Mouse (Mus musculus) CH12.LX (cell line): Measurements from ENCODE around the gene Tgm2. TPM values are rescaled to one million over a fixed set of nuclear protein-coding genes. Genes with fewer than 3 reads are reported as not detected.

ENCODE experiments used
- DNase-seq: peaks from one replicate; pipeline ENCODE4 v3.0.0-alpha.2; 2013; ENCODE audit errors: extremely low read depth
- H3K27ac ChIP-seq: 2 replicates; pipeline ENCODE4 v1.5.1; 2012; ENCODE audit warnings: low read depth, mild to moderate bottlenecking, control low read depth, moderate library complexity; ENCODE audit not compliant: insufficient read depth
- H3K27me3 ChIP-seq: replicated peaks from 2 replicates; pipeline ENCODE3; 2012; ENCODE audit warnings: inconsistent platforms
- H3K36me3 ChIP-seq, 2 experiments: replicated peaks in 1 of 2; 2 replicates each; pipeline versions ENCODE3 to v1.6.1; 2012; ENCODE audit warnings: inconsistent platforms in 1 of 2, low read length in 1 of 2, mild to moderate bottlenecking in 1 of 2, mixed read lengths in 1 of 2, moderate library complexity in 1 of 2; ENCODE audit not compliant: control insufficient read depth in 1 of 2, insufficient read depth in 1 of 2
- H3K4me1 ChIP-seq, 2 experiments: 2 replicates each; pipeline ENCODE4 v1.6.1; 2012; ENCODE audit warnings: inconsistent platforms in 1 of 2, moderate library complexity in 1 of 2; ENCODE audit not compliant: insufficient read depth in 2 of 2, control insufficient read depth in 1 of 2
- H3K4me2 ChIP-seq: 2 replicates; pipeline ENCODE4 v1.6.1; 2012; ENCODE audit warnings: low read depth, mild to moderate bottlenecking, control low read depth; ENCODE audit not compliant: poor library complexity, insufficient read depth, severe bottlenecking
- H3K4me3 ChIP-seq, 3 experiments: fragments of 150-350 bp in 1 of 3; sonication (generic) in 1 of 3; replicated peaks in 1 of 3; 2 replicates each; pipeline versions ENCODE3 to v1.5.1; 2011 to 2012; ENCODE audit warnings: low read depth in 2 of 3, low read length in 2 of 3, mild to moderate bottlenecking in 2 of 3, moderate library complexity in 2 of 3, control low read depth in 1 of 3, improper control_type of control experiment in 1 of 3, inconsistent platforms in 1 of 3, mixed read lengths in 1 of 3; ENCODE audit not compliant: poor library complexity in 1 of 3
- H3K79me2 ChIP-seq: replicated peaks from 2 replicates; pipeline ENCODE4 v1.6.1; 2012; ENCODE audit warnings: mild to moderate bottlenecking, moderate library complexity; ENCODE audit not compliant: control insufficient read depth, poor library complexity, insufficient read depth, severe bottlenecking; ENCODE audit errors: extremely low read depth
- H3K9ac ChIP-seq: 2 replicates; pipeline ENCODE4 v1.6.1; 2012; ENCODE audit warnings: low read depth, mild to moderate bottlenecking, control low read depth, moderate library complexity; ENCODE audit not compliant: insufficient read depth
- H3K9me3 ChIP-seq: replicated peaks from 2 replicates; pipeline ENCODE3; 2012; ENCODE audit warnings: low read length, inconsistent platforms, mixed read lengths
- BHLHE40 ChIP-seq: IDR thresholded peaks from 2 replicates; pipeline ENCODE4 v1.6.1; 2011; ENCODE audit warnings: mild to moderate bottlenecking, low read depth, low read length, improper control_type of control experiment
- CHD2 ChIP-seq: IDR thresholded peaks from 2 replicates; pipeline ENCODE4 v1.6.1; 2011; ENCODE audit warnings: low read length, improper control_type of control experiment
- CTCF ChIP-seq, 2 experiments: IDR thresholded peaks in 1 of 2; conservative IDR thresholded peaks in 1 of 2; 2 replicates each; pipeline ENCODE4 v1.5.1; 2011 to 2012; ENCODE audit warnings: low read depth in 2 of 2, low read length in 2 of 2, improper control_type of control experiment in 1 of 2, inconsistent platforms in 1 of 2, mild to moderate bottlenecking in 1 of 2, moderate library complexity in 1 of 2
- E2F4 ChIP-seq: IDR thresholded peaks from 2 replicates; pipeline ENCODE4 v1.6.1; 2011; ENCODE audit warnings: low read depth, low read length, improper control_type of control experiment; ENCODE audit not compliant: insufficient replicate concordance
- ELF1 ChIP-seq: IDR thresholded peaks from 2 replicates; pipeline ENCODE4 v1.6.1; 2014; ENCODE audit warnings: low read depth, mild to moderate bottlenecking, inconsistent platforms, low read length, improper control_type of control experiment
- EP300 ChIP-seq: IDR thresholded peaks from 2 replicates; pipeline ENCODE4 v1.6.1; 2011; ENCODE audit warnings: low read length, improper control_type of control experiment
- MAZ ChIP-seq: IDR thresholded peaks from 2 replicates; pipeline ENCODE4 v1.6.1; 2012; ENCODE audit warnings: low read depth, mild to moderate bottlenecking, inconsistent platforms, low read length, improper control_type of control experiment, moderate library complexity
- MEF2A ChIP-seq: IDR thresholded peaks from 2 replicates; pipeline ENCODE4 v1.6.1; 2014; ENCODE audit warnings: low read depth, mild to moderate bottlenecking, inconsistent platforms, low read length, improper control_type of control experiment, borderline replicate concordance
- MYC ChIP-seq: IDR thresholded peaks from 2 replicates; pipeline ENCODE4 v1.6.1; 2011; ENCODE audit warnings: low read depth, mild to moderate bottlenecking, improper control_type of control experiment, low read length
- NELFE ChIP-seq: IDR thresholded peaks from 2 replicates; pipeline ENCODE4 v1.6.1; 2011; ENCODE audit warnings: low read depth, low read length, improper control_type of control experiment
- POLR2A ChIP-seq: IDR thresholded peaks from 2 replicates; pipeline ENCODE4 v1.6.1; 2011; ENCODE audit warnings: low read depth, mild to moderate bottlenecking, improper control_type of control experiment, low read length
- POLR2AphosphoS2 ChIP-seq: IDR thresholded peaks from 2 replicates; pipeline ENCODE4 v1.6.1; 2011; ENCODE audit warnings: low read depth, low read length, improper control_type of control experiment
- RAD21 ChIP-seq: IDR thresholded peaks from 2 replicates; pipeline ENCODE4 v1.6.1; 2011; ENCODE audit warnings: low read depth, mild to moderate bottlenecking, low read length, improper control_type of control experiment, moderate library complexity
- SMC3 ChIP-seq: IDR thresholded peaks from 2 replicates; pipeline ENCODE4 v1.6.1; 2011; ENCODE audit warnings: low read depth, low read length, improper control_type of control experiment
- TBP ChIP-seq: conservative IDR thresholded peaks from 2 replicates; pipeline ENCODE4 v1.6.1; 2011; ENCODE audit warnings: low read depth, low read length, improper control_type of control experiment
- UBTF ChIP-seq: IDR thresholded peaks from 2 replicates; pipeline ENCODE4 v1.6.1; 2012; ENCODE audit warnings: low read depth, mild to moderate bottlenecking, inconsistent platforms, low read length, improper control_type of control experiment, moderate library complexity
- USF2 ChIP-seq: conservative IDR thresholded peaks from 2 replicates; pipeline ENCODE4 v1.6.1; 2011; ENCODE audit warnings: low read depth, low read length, improper control_type of control experiment
- ZKSCAN1 ChIP-seq: IDR thresholded peaks from 2 replicates; pipeline ENCODE4 v1.6.1; 2012; ENCODE audit warnings: low read depth, inconsistent platforms, low read length, improper control_type of control experiment, borderline replicate concordance
- ZMIZ1 ChIP-seq: IDR thresholded peaks from 2 replicates; pipeline ENCODE4 v1.6.1; 2012; ENCODE audit warnings: low read depth, mild to moderate bottlenecking, inconsistent platforms, low read length, improper control_type of control experiment
- dilution Hi-C: fragments of 300-500 bp; cut with MboI; formaldehyde crosslinking; loops from 2 replicates; pipeline ENCODE4 v1.14.3; 2020; ENCODE audit warnings: low sequenced_read_pairs; ENCODE audit not compliant: extremely low pct_unique_long_range_greater_than_20kb, extremely low pct_ligation_motif_present
- in situ Hi-C: fragments of 300-500 bp; cut with MboI; formaldehyde crosslinking; loops from 3 replicates; pipeline ENCODE4 v1.14.3; 2019; ENCODE audit warnings: low sequenced_read_pairs, low pct_ligation_motif_present, low pct_unique_long_range_greater_than_20kb, mixed read lengths
- polyA plus RNA-seq: library from polyadenylated mRNA; unstranded; fragments of >175 nt; gene quantifications from 2 replicates; pipeline ENCODE4 v1.2.1, GENCODE M21; 2012; ENCODE audit warnings: low read depth; ENCODE audit not compliant: insufficient read length
- total RNA-seq, 2 experiments: library from RNA; depleted of rRNA; stranded (reverse); fragments of 300-350 nt in 1 of 2; fragments of >200 nt in 1 of 2; gene quantifications; 2 replicates each; pipeline ENCODE4 v1.2.3; 2012 to 2014

The Tgm2 gene
- total and polyA plus RNA-seq, 3 experiments, result 0.08 to 0.50 (median 0.21) TPM

DNA sequence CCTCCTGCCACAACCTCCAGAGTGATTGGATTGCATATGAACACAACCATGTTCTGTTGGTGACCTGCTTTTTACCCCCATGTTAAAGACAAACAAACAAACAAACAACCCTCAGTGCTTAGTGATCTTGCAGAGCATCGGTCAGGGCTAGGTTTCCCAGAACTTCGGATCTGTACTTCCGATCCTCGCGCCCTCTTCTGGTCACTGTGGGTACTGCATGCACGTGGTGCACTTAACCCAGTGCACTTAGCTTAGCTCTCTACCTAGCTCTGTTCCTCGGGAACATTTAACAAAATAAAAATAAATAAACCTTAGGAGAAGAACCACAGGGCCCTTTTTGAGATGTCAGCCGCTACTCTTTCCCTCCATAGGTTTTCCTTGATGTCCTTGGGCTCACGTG, 34.6 kb upstream of the Tgm2 start:
- Histone ChIP-seq H3K4me1 (peaks cover under 1 to 16% of the 10 kb centered on the region in 2 experiments; a peak in 3 of 4 replicates), H3K27ac (no peak overlapping the region), H3K4me3 (no peak overlapping the region), H3K79me2 (no peaks in the 10 kb centered on the region), H3K27me3 (peaks cover 24% of the 10 kb centered on the region), H3K9me3 (peaks cover 12% of the 10 kb centered on the region), H3K4me2 (no peak overlapping the region), H3K9ac (no peak overlapping the region), H3K36me3 (no peaks in the 10 kb centered on the region)
- in situ Hi-C loops, result no loop called here
- DNase-seq, result no peak
- dilution Hi-C loops, result no loop called here
- TF ChIP-seq CHD2 (no peak), MYC (0 out of 2 replicates have a peak, but pooled peaks have one; percentile 26), POLR2AphosphoS2 (no peak), UBTF (no peak), ZKSCAN1 (no peak), POLR2A (no peak), RAD21 (peak; percentile 18), CTCF (conservative IDR thresholded peaks at IDR 0.05 in 1 of 2, IDR thresholded peaks at IDR 0.05 in 1 of 2; ENCODE audit: low read depth in 2 of 2, low read length in 2 of 2) (peak; percentile 64 to 92), SMC3 (peak; percentile 55)

DNA sequence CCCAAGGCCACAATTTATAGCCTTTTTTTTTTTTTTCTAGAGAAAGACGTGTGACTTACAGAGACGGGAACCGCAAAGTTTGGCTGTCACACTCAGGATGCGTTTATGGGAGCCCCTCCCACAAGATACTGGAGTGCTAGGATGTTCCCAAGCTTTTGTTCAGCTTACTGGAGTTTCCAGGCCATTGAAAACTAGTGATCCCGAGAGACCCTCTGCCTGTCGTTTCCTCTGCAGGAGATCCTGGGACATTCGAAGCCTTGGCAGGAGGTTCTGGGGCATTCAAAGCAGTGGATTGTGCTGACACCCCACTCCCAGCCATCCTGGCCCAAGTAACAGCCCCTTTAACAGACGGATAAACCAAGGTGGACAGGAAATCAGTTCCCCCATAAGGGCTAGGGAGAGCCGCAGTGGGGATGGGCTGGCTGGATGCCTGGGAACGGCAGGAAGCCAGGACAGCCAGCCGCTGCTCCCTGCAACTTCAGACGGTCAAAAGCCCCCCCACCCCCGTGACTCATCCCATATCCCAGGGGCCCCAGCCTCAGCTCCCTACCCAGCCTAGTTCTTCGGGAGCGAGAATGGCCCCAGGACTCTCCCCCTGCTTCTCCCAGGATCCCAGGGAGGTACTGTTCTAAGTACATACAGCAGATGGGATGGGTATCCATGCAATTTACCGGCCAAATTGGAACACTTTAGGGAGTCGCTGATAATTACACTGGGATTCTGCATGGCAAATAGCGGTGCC, 33.3 kb upstream of the Tgm2 start:
- Histone ChIP-seq H3K4me2 (no peak overlapping the region), H3K9ac (no peak overlapping the region), H3K27ac (no peak overlapping the region), H3K79me2 (no peaks in the 10 kb centered on the region), H3K4me3 (no peak overlapping the region), H3K9me3 (peaks cover 12% of the 10 kb centered on the region), H3K27me3 (peaks cover 36% of the 10 kb centered on the region), H3K4me1 (peaks cover 12 to 29% of the 10 kb centered on the region in 2 experiments), H3K36me3 (no peaks in the 10 kb centered on the region)
- dilution Hi-C loops, result no loop called here
- no peak for TF ChIP-seq TBP
- no peak for TF ChIP-seq BHLHE40
- TF ChIP-seq ZKSCAN1, result no peak
- TF ChIP-seq ZMIZ1, result no peak
- no peak for TF ChIP-seq EP300
- TF ChIP-seq MEF2A, result no peak
- TF ChIP-seq ELF1, result no peak
- TF ChIP-seq USF2, result no peak
- TF ChIP-seq SMC3, result no peak
- no peak for TF ChIP-seq E2F4
- TF ChIP-seq MAZ, result no peak
- TF ChIP-seq NELFE, result no peak
- TF ChIP-seq RAD21, result no peak
- in situ Hi-C loops, result no loop called here
- no peak for DNase-seq
